Mouse (Mus musculus) brain, embryonic 14.5 days (tissue): ENCODE results near the gene Gdi1.

Source experiments
- CTCF ChIP-seq: fragments of 200-500 bp; IDR thresholded peaks from 2 replicates; pipeline ENCODE4 v1.5.1; 2012; ENCODE audit warnings: inconsistent platforms, mild to moderate bottlenecking, moderate library complexity, borderline replicate concordance; ENCODE audit not compliant: insufficient read depth, insufficient read length; ENCODE audit errors: extremely low read depth
- POLR2A ChIP-seq: fragments of 200-500 bp; IDR thresholded peaks from 2 replicates; pipeline ENCODE4 v1.6.1; 2012; ENCODE audit warnings: mild to moderate bottlenecking, inconsistent platforms, borderline replicate concordance; ENCODE audit not compliant: poor library complexity, insufficient read depth, insufficient read length, severe bottlenecking; ENCODE audit errors: extremely low read depth

DNA sequence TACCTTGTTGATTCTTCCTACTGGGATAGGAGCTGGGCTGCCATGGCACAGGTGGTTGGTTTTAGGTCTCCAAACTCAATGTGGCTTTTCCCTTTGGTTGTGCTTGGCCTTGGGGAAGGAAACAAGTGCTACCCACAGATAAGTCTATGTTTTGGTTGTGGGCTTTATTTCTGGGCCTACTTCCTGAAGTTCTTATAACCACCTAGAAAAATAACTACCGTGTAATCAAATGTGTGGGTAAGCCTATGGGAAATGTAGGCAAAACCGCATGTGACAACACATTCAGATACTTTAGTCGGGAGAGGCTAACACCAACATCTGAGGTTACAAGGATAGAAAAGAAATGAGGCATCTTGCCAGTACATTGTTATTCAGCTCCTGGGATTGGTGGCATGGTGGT, 47.1 kb upstream of the Gdi1 start:
- TF ChIP-seq CTCF, result no peak
- TF ChIP-seq POLR2A, result no peak
